Mouse (Mus musculus) ovary, postnatal 36 days (tissue): ENCODE results near the gene Armcx1.
"Not testable (repeated sequence)": the region's sequence is repeated elsewhere in the genome, so short reads cannot be mapped to it uniquely, and the experiment has no call there.

ENCODE experiments used
- DNase-seq: peaks from one replicate; pipeline ENCODE4 v3.0.0; 2022; ENCODE audit warnings: low spot score, mixed read lengths

Armcx1 gene

DNA sequence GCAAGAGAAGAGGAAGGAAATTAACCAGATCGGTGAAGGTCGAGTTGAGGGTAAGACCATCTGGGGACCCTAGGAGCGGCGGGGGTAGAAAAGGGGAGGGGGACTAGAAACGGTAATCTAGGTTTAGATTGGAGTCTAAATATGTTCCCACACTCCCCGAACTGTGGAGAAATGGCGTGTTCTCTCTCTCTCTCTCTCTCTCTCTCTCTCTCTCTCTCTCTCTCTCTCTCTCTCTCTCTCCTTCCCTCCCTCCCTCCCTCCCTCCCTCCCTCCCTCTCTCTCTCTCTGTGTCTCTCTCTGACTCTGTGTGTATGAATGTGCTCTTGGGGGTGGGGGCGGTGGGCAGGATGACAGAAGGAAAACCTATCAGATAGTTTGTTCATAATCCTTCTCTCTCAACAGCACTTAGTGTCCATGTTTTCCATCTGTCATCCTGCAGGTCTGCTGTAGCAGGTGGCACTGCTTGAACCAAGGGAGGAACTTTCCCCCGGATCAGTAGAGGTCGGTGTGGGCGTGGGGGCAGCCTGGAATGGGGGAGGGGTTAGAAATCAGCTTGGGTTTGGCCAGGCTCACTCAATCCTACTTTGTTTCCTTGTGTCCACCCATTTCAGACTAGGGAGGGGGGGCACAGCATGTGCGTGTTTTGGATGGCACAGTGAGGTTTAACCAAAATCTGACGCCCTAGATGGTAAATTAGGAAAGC is 39.7 kb downstream of the Armcx1 start:
- DNase-seq: no peak

DNA sequence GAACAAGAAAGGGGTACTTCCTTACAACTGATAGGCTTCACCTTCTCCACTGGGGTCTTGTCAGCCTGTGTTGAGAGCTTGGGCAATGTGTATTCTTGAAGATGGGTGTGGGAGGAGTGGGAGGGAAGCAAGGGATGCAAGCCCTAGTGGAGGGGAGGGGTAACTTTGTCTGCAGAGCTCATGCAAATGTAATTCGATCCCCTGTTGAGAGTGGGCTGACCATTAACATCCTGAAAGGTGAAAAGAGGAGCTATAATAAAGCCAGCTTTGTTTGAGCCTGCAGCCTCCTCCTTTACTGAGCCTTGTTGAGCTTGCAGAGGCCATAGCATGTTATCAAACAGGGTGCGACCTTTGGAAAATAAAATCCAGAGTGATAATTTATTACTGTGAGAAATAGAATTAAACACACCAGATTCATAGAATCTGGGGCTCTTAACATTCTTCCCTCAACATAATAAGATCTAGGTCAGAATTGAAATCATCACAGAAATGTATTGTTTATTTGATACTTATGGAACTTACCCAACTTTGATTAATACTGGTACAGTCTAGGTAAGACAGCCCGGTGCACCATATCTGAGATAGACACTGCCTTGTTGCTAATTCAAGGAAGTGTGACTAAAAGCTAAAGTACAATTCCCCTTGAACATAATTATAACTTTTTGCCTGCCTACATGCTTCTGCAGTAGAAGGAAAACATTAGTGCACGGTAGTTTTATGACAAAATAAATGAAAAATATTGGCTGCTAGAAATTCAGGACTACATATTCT is 45.9 kb downstream of the Armcx1 start:
- not testable (repeated sequence) for DNase-seq
